Comparison of ENCODE assay signal across 7 mouse cellular contexts in genomic region chr19:4300852-4301734, GRCm38 (mm10). TPM values are rescaled to one million over a fixed set of nuclear protein-coding genes. Genes with fewer than 3 reads are reported as not detected.
DNase-seq lines count a peak whose midpoint lies in the region; ATAC-seq and TF ChIP-seq lines count a peak whose summit lies in the region.

No protein-coding gene starts in this region.

- no peaks in the 10 kb centered on the region for H3K36me3 ChIP-seq in lung, embryonic 16.5 days (ENCODE audit: control insufficient read depth, insufficient read depth, low read length)
- peaks cover 7% of the 10 kb centered on the region; the same call in 1 of the 2 replicates for H3K36me3 ChIP-seq in forebrain, embryonic 13.5 days (ENCODE audit: poor library complexity, severe bottlenecking)
- H3K36me3 ChIP-seq in limb, embryonic 13.5 days = peaks cover 15% of the 10 kb centered on the region
- H3K36me3 ChIP-seq in stomach, postnatal 0 days (ENCODE audit: control insufficient read depth, insufficient read depth, low read length) = no peaks in the 10 kb centered on the region; the same call in 1 of the 2 replicates

- WGBS in lung, embryonic 16.5 days = 55% methylated on average over 11 of the region's 11 CpGs
- WGBS in forebrain, embryonic 13.5 days = 74% methylated on average over 11 of the region's 11 CpGs
- 63% methylated on average over 11 of the region's 11 CpGs for WGBS in limb, embryonic 13.5 days
- 63% methylated on average over 11 of the region's 11 CpGs for WGBS in stomach, postnatal 0 days

- H3K27ac ChIP-seq in lung, embryonic 16.5 days (ENCODE audit: low read length) = peak overlapping the region; percentile 78
- H3K27ac ChIP-seq in forebrain, embryonic 13.5 days = peak overlapping the region; percentile 74
- H3K27ac ChIP-seq in limb, embryonic 13.5 days = peak overlapping the region; percentile 83
- peak overlapping the region; percentile 83 for H3K27ac ChIP-seq in stomach, postnatal 0 days (replicated peaks)

- no peak overlapping the region for H3K4me3 ChIP-seq in lung, embryonic 16.5 days (ENCODE audit: low read length)
- H3K4me3 ChIP-seq in forebrain, embryonic 13.5 days = no peak overlapping the region
- H3K4me3 ChIP-seq in limb, embryonic 13.5 days = peak overlapping the region; percentile 21; the same call in 1 of the 2 replicates
- H3K4me3 ChIP-seq in stomach, postnatal 0 days (ENCODE audit: low read depth, low read length) = no peak overlapping the region

- H3K4me2 ChIP-seq in lung, embryonic 16.5 days (ENCODE audit: low read depth, low read length) = no peak overlapping the region
- H3K4me2 ChIP-seq in forebrain, embryonic 13.5 days = peak overlapping the region; percentile 88
- peak overlapping the region; percentile 90 for H3K4me2 ChIP-seq in limb, embryonic 13.5 days (replicated peaks)
- H3K4me2 ChIP-seq in stomach, postnatal 0 days (replicated peaks; ENCODE audit: low read depth) = peak overlapping the region; percentile 88; the same call in 1 of the 2 replicates

- no peak for DNase-seq in lung, postnatal 10 days
- no peak for DNase-seq in stomach, postnatal 0 days (ENCODE audit: low spot score)
- no peak for DNase-seq in ovary, adult 18-20 months (ENCODE audit: low spot score)
- DNase-seq in right cerebral cortex, postnatal 4 days = no peak

- H3K9me3 ChIP-seq in lung, embryonic 16.5 days (ENCODE audit: control insufficient read depth, low read length) = no peaks in the 10 kb centered on the region
- H3K9me3 ChIP-seq in forebrain, embryonic 13.5 days (replicated peaks) = no peaks in the 10 kb centered on the region
- no peaks in the 10 kb centered on the region for H3K9me3 ChIP-seq in limb, embryonic 13.5 days
- no peaks in the 10 kb centered on the region for H3K9me3 ChIP-seq in stomach, postnatal 0 days (ENCODE audit: control insufficient read depth, low read length)

- no peaks in the 10 kb centered on the region for H3K27me3 ChIP-seq in lung, embryonic 16.5 days (ENCODE audit: control insufficient read depth, insufficient read depth, low read depth, low read length)
- no peaks in the 10 kb centered on the region for H3K27me3 ChIP-seq in forebrain, embryonic 13.5 days
- H3K27me3 ChIP-seq in limb, embryonic 13.5 days = no peaks in the 10 kb centered on the region
- H3K27me3 ChIP-seq in stomach, postnatal 0 days (ENCODE audit: control insufficient read depth, insufficient read depth, low read length) = no peaks in the 10 kb centered on the region

- no peak for ATAC-seq in lung, embryonic 16.5 days (ENCODE audit: low read depth)
- no peak for ATAC-seq in forebrain, embryonic 13.5 days
- no peak for ATAC-seq in limb, embryonic 13.5 days (ENCODE audit: low FRiP score, low read depth)
- no peak for ATAC-seq in stomach, postnatal 0 days (ENCODE audit: low FRiP score, low TSS enrichment)

- H3K4me1 ChIP-seq in lung, embryonic 16.5 days (replicated peaks; ENCODE audit: control insufficient read depth, insufficient read depth, low read length) = peaks cover 51% of the 10 kb centered on the region
- peaks cover 48% of the 10 kb centered on the region for H3K4me1 ChIP-seq in forebrain, embryonic 13.5 days
- H3K4me1 ChIP-seq in limb, embryonic 13.5 days = peaks cover 61% of the 10 kb centered on the region
- H3K4me1 ChIP-seq in stomach, postnatal 0 days (replicated peaks; ENCODE audit: control insufficient read depth, insufficient read depth) = peaks cover 24% of the 10 kb centered on the region

- peak overlapping the region; percentile 43; the same call in 1 of the 2 replicates for H3K9ac ChIP-seq in lung, embryonic 16.5 days (ENCODE audit: low read length)
- H3K9ac ChIP-seq in forebrain, embryonic 13.5 days = no peak overlapping the region
- H3K9ac ChIP-seq in limb, embryonic 13.5 days = peak overlapping the region; percentile 54; the same call in 1 of the 2 replicates
- H3K9ac ChIP-seq in stomach, postnatal 0 days (ENCODE audit: low read length) = peak overlapping the region; percentile 35

- TF ChIP-seq EP300 in stomach, postnatal 0 days (optimal IDR thresholded peaks at IDR 0.05) = no peak

- no peak for TF ChIP-seq CTCF in stomach, postnatal 0 days (IDR thresholded peaks at IDR 0.05; ENCODE audit: low read depth)

RNA-seq across cellular contexts. Expression of gene Grk2, which starts 4.9 kb away (rescaled TPM):
- polyA plus RNA-seq in lung, embryonic 16.5 days (2015; fragmentation: Nextera tagmentation; extraction: Ambion mirVana) = 13.7 and 15.0 TPM in 2 replicates
- polyA plus RNA-seq in forebrain, embryonic 13.5 days (2015; fragmentation: Nextera tagmentation; extraction: Ambion mirVana) = 14.4 and 15.6 TPM in 2 replicates
- polyA plus RNA-seq in limb, embryonic 13.5 days (2015; fragmentation: Nextera tagmentation; extraction: Ambion mirVana) = 16.5 and 18.5 TPM in 2 replicates
- polyA plus RNA-seq in stomach, postnatal 0 days (2015; fragmentation: Nextera tagmentation; extraction: Ambion mirVana) = 19.3 and 25.5 TPM in 2 replicates

RNA-seq across cellular contexts. Expression of gene Ankrd13d, which starts 18.2 kb away (rescaled TPM):
- 3.5 and 5.2 TPM in 2 replicates for polyA plus RNA-seq in lung, embryonic 16.5 days (2015; fragmentation: Nextera tagmentation; extraction: Ambion mirVana)
- 14.0 and 15.2 TPM in 2 replicates for polyA plus RNA-seq in forebrain, embryonic 13.5 days (2015; fragmentation: Nextera tagmentation; extraction: Ambion mirVana)
- polyA plus RNA-seq in limb, embryonic 13.5 days (2015; fragmentation: Nextera tagmentation; extraction: Ambion mirVana) = 13.6 and 14.7 TPM in 2 replicates
- polyA plus RNA-seq in stomach, postnatal 0 days (2015; fragmentation: Nextera tagmentation; extraction: Ambion mirVana) = 5.0 and 5.2 TPM in 2 replicates

RNA-seq across cellular contexts. Expression of gene Ssh3, which starts 32.1 kb away (rescaled TPM):
- 20.0 and 21.5 TPM in 2 replicates for polyA plus RNA-seq in lung, embryonic 16.5 days (2015; fragmentation: Nextera tagmentation; extraction: Ambion mirVana)
- 3.6 and 4.8 TPM in 2 replicates for polyA plus RNA-seq in forebrain, embryonic 13.5 days (2015; fragmentation: Nextera tagmentation; extraction: Ambion mirVana)
- polyA plus RNA-seq in limb, embryonic 13.5 days (2015; fragmentation: Nextera tagmentation; extraction: Ambion mirVana) = 15.7 and 16.0 TPM in 2 replicates
- polyA plus RNA-seq in stomach, postnatal 0 days (2015; fragmentation: Nextera tagmentation; extraction: Ambion mirVana) = 36.9 and 41.0 TPM in 2 replicates
